Mouse (Mus musculus) hematopoietic multipotent progenitor cell, adult 10-12 weeks (in vitro differentiated cells): ENCODE results near the gene Bach2. TPM values are rescaled to one million over a fixed set of nuclear protein-coding genes. Genes with fewer than 3 reads are reported as not detected.

Experiments used
- polyA plus RNA-seq: library from polyadenylated mRNA; stranded (reverse); fragments of >175 nt; gene quantifications from 2 replicates; pipeline ENCODE4 v1.2.3, GENCODE M21; 2012; ENCODE audit warnings: low replicate concordance

Bach2 gene
- polyA plus RNA-seq, result 13.4 and 28.3 TPM in 2 replicates

GRCm38 (mm10) chr4:32238366-32238854 lies at the start of gene Bach2:
Bach2 (plus strand) TSS chr4:32238804.

GRCm38 (mm10) chr4:32602660-32603059 lies 364.1 kb downstream of the Bach2 start, which contains the start of gene Gja10:
Gja10 (minus strand) TSS chr4:32602760.

GRCm38 (mm10) chr4:32615034-32615881 lies 376.7 kb downstream of the Bach2 start, which contains the start of gene Casp8ap2:
Casp8ap2 (plus strand) TSS chr4:32615451.

